Mouse (Mus musculus) forelimb bud, embryonic 11.5 days (tissue): ENCODE measurements around the gene St6galnac3.

Experiments used
- DNase-seq: peaks from one replicate; pipeline ENCODE4 v3.0.0-alpha.2; 2012; ENCODE audit warnings: low read depth, low spot score

St6galnac3 gene

DNA sequence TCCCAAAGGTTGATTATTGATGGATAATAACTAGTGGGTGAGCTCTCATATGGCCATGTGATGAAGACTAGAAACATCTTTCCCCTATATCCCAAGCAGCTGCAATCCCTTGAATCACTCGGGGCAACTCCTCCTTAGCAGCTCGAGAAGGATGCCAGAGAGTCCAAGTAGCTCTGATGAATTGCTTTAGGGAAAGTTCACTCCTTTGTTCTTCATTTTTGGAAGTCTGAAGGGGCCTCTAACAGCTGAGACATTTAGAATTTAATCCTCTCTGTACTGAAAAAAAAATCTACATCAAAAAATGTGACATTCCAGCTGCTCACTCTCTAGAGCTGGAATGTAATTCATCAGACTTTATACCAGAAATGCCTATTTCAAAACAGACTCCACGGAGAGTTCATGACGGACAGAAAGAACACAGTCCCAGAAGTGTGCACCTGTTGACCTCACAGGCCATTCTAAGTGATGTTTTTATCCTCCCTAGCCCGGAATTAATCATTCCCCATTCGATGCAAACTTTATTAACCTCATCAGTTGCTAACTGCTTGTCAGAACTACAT, 211.4 kb downstream of the St6galnac3 start:
- DNase-seq: no peak

- DNase-seq: no peak
Observed at GRCm38 (mm10) chr3:153512545-153512944, 212.4 kb downstream of the St6galnac3 start.

GRCm38 (mm10) chr3:153511151-153511580, 213.8 kb downstream of the St6galnac3 start:
- peak; percentile 25 for DNase-seq

GRCm38 (mm10) chr3:153510048-153510630, 214.8 kb downstream of the St6galnac3 start:
- DNase-seq: no peak

- DNase-seq: no peak
Observed at GRCm38 (mm10) chr3:153509643-153510042, 215.3 kb downstream of the St6galnac3 start.

DNA sequence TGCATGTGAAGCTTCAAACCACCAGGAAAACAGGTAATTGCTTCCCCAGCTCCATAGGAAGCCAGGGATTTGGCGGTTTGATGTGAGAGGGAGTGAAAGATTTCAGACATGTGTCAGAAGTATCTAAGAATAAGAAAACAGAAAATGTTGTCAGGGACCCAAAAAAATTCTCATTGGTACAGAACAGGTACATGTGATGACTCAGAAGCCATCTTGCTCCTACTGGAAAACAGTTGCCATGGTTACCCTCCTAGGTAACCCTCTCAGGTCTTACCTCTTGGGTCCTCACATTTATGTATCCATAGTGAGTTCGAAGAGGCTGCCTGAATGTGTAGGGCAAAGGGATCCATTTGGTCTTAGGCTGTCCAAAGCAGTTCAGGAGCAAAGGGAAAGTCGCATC, 215.9 kb downstream of the St6galnac3 start:
- DNase-seq: no peak

DNA sequence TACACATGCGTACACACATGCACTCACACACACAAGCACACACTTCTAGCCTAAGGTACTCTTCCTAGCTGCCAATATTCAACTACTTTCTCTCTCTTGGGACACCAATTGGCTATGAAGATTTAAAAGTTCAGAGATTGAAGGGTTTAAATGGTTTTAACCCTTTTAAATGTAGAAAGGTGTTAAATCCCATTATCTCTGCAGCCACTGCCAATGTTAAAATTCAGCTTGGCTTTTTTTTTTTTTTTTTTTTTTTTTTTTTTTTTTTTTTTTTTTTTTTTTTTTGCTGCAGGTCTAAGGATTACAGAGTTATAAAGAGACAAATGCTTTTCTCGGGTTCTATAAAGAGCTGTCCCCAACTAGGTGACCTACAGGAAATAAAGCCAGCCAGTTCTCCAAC, 216.4 kb downstream of the St6galnac3 start:
- no peak for DNase-seq

GRCm38 (mm10) chr3:153507599-153507998, 217.4 kb downstream of the St6galnac3 start:
- DNase-seq: no peak

GRCm38 (mm10) chr3:153502488-153502887, 222.5 kb downstream of the St6galnac3 start:
- DNase-seq: no peak

DNA sequence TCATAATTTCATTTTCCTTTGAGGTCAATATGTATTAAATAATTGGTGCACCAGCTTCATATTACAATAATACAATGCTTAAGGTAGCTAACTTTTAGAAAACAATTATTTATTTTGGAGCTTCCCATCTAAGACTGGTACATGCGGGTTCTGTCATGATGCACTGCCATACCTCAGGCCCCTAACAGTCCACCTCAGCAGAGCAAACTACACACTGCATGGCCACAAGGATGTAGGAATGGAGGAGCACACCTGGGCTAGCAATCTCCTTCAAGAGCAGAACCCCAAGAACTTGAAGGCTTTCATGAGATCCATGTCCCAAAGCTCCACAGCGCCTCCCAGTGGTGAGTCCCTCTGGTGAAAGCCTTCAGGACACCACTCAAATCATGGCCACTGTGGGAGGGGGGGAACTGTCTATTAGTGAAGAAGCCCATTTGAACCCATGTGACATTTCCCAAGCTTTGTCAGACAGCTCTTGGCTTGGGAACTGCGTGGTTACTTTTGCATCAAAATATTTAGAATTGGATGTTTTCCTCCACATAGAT, 223.6 kb downstream of the St6galnac3 start:
- DNase-seq: peak; percentile 48

DNA sequence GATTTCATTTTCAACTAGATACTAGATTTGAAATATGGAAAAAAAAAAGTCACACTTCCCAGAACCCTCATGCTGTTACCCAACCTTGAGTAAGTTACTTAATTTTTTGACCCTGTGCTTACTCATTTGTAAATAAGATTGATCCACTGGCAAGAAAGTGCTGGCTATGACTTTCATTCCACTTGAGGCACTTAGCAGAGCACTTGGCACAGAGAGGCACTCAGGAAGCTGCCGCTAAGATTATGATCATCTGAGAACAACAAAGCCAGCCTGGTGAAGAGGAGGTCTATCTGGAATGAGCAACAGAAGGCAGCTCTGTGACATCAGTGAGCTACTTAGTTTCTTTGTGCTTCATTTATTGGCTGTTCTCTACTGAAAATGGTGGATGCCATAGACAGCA, 232.0 kb downstream of the St6galnac3 start:
- DNase-seq: no peak

GRCm38 (mm10) chr3:153489718-153490117, 235.3 kb downstream of the St6galnac3 start:
- DNase-seq: no peak

- DNase-seq: no peak
Observed at GRCm38 (mm10) chr3:153488931-153489330, 236.0 kb downstream of the St6galnac3 start.

GRCm38 (mm10) chr3:153485176-153485575, 239.8 kb downstream of the St6galnac3 start:
- DNase-seq: no peak

- DNase-seq: no peak
Observed at GRCm38 (mm10) chr3:153484701-153485100, 240.3 kb downstream of the St6galnac3 start.

- no peak for DNase-seq
Observed at GRCm38 (mm10) chr3:153483691-153484090, 241.3 kb downstream of the St6galnac3 start.

GRCm38 (mm10) chr3:153482098-153482497, 242.9 kb downstream of the St6galnac3 start:
- peak; percentile 19 for DNase-seq

DNA sequence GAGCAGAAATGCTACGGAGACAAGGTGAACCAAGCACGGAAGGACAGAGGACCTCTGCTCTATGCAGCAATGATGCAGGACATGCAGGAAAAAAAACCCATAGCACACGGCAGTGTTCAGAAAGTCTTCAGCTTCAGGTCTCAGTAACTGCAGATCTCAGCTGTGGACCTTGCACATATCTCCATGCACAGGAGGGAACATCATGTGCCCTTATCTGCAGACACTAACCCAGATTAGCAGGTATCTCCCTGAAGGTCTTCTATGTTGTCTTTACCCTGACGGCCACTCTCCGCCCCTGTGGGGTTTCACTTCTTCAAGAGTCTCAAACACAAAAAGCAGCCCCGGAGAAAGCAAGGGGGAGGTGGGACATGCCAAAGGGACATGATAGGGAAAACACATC, 244.0 kb downstream of the St6galnac3 start:
- DNase-seq: no peak

DNA sequence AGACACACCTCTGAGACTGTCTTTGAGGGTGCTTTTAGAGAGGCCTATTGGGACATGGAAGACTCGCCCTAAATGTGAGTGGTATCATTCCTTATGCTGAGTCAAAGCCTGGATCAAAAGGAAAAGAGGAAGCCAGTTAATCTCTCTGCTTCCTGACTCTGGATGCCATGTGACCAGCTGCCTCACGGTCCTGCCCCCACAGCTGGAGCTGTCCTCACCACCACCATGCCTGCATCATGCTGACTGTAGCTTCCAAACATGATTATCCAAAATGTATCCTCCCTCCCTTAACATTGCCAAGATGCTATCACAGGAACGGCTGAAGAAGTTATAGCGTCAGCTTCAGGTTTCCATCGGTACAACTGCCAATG, 244.4 kb downstream of the St6galnac3 start:
- DNase-seq: no peak

DNA sequence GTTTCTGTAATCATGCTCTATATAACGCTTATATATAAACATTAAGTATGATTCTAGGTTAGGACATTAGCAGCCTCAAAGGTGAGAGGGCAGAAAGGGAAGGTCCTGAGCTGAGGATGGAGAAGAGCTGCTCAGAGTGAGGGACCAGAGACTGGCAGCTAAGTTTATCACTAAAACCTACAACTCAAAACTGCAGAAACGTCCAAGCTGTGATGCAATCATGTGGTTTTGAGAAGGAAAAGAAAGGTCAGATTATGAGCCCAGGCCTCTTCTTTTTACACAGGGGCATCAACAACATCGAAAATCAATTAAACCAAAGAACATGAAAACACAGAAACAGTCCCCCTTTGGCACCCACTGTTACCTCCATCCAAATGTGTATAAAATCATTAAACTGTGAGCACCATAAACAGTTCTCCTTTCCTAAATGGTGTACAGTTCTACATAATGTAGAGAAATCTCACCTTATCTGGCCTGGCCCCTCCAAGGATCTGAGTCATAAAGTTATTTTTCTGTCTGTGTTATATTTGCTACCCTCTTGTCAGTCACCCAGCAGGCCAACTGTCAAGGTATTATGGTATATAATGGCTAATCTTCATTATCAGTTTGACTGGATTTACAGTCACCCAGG, 244.9 kb downstream of the St6galnac3 start:
- no peak for DNase-seq

DNA sequence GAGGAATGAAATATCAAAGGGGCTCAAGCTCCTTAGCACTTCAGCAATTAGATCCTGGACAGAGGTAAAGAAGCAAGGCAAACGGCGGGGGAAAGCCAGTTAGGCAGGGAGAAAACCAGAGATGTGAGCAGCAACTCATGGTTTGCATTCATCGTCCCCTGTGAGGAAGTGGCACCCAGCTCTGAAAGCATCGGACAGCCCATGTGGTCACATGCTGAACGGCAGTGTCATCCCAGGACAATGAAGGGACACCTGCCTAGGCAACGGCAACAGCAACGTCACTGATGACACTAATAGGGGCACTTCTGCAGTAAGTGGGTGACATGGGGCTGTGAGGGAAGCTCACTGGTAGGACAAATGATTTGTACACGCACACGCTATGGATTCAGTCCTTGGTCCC, 249.1 kb downstream of the St6galnac3 start:
- DNase-seq: no peak

DNA sequence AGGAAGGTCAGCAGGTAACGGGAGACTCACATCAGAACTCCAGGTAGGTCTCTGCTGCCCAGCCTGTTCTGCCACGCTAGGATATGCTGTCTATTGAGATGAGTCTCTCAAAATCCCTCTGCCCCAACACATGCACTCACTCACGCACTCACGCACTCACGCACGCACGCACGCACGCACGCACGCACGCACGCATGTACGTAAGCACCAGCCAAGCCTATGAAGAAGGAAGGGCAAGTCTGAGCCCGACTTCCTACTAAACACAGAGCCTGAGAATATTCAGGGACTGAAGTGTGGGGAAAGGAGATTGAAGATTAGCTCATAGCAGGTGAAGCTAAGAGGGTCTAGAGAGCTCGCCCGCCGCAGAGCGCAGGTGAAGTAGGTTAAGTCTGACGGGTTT, 249.5 kb downstream of the St6galnac3 start:
- no peak for DNase-seq
